Mouse (Mus musculus) ES-Bruce4 (cell line): ENCODE results near the gene Gcsam.

Source experiments
- CTCF ChIP-seq: IDR thresholded peaks from one replicate; pipeline ENCODE4 v1.8.1; 2011; ENCODE audit warnings: low read depth, low read length
- EP300 ChIP-seq: IDR thresholded peaks from 2 replicates; pipeline ENCODE4 v1.6.1; 2011; ENCODE audit warnings: low read depth, low read length; ENCODE audit not compliant: insufficient read depth
- POLR2A ChIP-seq: IDR thresholded peaks from one replicate; pipeline ENCODE4 v1.8.1; 2011; ENCODE audit warnings: low read length; ENCODE audit not compliant: insufficient read depth

- TF ChIP-seq POLR2A (no peak), CTCF (no peak), EP300 (no peak)
Observed at GRCm38 (mm10) chr16:45668178-45668577, 58.0 kb downstream of the Gcsam start.
